Mouse (Mus musculus): ENCODE measurements around the gene Kif26a.

Gene Kif26a

GRCm38 (mm10) chr12:112130957-112131356 lies 15.1 kb upstream of the Kif26a start:
- DNase-seq: no peak

GRCm38 (mm10) chr12:112140231-112140630 lies 5.8 kb upstream of the Kif26a start:
- no peak for DNase-seq

GRCm38 (mm10) chr12:112140745-112141144 lies 5.3 kb upstream of the Kif26a start:
- no peak for DNase-seq

GRCm38 (mm10) chr12:112141300-112141699 lies 4.7 kb upstream of the Kif26a start:
- no peak for DNase-seq

GRCm38 (mm10) chr12:112143116-112143832 lies 2.7 kb upstream of the Kif26a start:
- DNase-seq: no peak

- no peak for DNase-seq
Observed at GRCm38 (mm10) chr12:112143833-112144201, 2.2 kb upstream of the Kif26a start.

- DNase-seq: no peak
Observed at GRCm38 (mm10) chr12:112144377-112145115, 1.5 kb upstream of the Kif26a start.

- DNase-seq: peak; percentile 49
Observed at GRCm38 (mm10) chr12:112145211-112145874, 665 bp upstream of the Kif26a start.

- no peak for DNase-seq
Observed at GRCm38 (mm10) chr12:112147365-112147764, 1.4 kb downstream of the Kif26a start.

- DNase-seq: no peak
Observed at GRCm38 (mm10) chr12:112150011-112150410, 4.0 kb downstream of the Kif26a start.

GRCm38 (mm10) chr12:112151244-112151979 lies 5.4 kb downstream of the Kif26a start:
- no peak for DNase-seq

GRCm38 (mm10) chr12:112151980-112152362 lies 6.0 kb downstream of the Kif26a start:
- no peak for DNase-seq

GRCm38 (mm10) chr12:112153597-112153996 lies 7.6 kb downstream of the Kif26a start:
- DNase-seq: no peak

- no peak for DNase-seq
Observed at GRCm38 (mm10) chr12:112154476-112154875, 8.5 kb downstream of the Kif26a start.

GRCm38 (mm10) chr12:112155218-112156051 lies 9.4 kb downstream of the Kif26a start:
- DNase-seq: no peak

GRCm38 (mm10) chr12:112156804-112157203 lies 10.8 kb downstream of the Kif26a start:
- no peak for DNase-seq

- no peak for DNase-seq
Observed at GRCm38 (mm10) chr12:112158246-112158645, 12.2 kb downstream of the Kif26a start.

GRCm38 (mm10) chr12:112158784-112159183 lies 12.8 kb downstream of the Kif26a start:
- DNase-seq: no peak

GRCm38 (mm10) chr12:112163981-112164839 lies 18.2 kb downstream of the Kif26a start:
- no peak for DNase-seq

GRCm38 (mm10) chr12:112164840-112165219 lies 18.8 kb downstream of the Kif26a start:
- no peak for DNase-seq

- DNase-seq: no peak
Observed at GRCm38 (mm10) chr12:112169240-112169639, 23.2 kb downstream of the Kif26a start.

Data from cerebellum, adult 11-12 months (tissue).